Mouse (Mus musculus): ENCODE results near the gene Astn1.

Gene Astn1

GRCm38 (mm10) chr1:158414198-158414597 is 52.1 kb downstream of the Astn1 start:
- no peak for DNase-seq (ENCODE audit: low read depth, low spot score)

DNA sequence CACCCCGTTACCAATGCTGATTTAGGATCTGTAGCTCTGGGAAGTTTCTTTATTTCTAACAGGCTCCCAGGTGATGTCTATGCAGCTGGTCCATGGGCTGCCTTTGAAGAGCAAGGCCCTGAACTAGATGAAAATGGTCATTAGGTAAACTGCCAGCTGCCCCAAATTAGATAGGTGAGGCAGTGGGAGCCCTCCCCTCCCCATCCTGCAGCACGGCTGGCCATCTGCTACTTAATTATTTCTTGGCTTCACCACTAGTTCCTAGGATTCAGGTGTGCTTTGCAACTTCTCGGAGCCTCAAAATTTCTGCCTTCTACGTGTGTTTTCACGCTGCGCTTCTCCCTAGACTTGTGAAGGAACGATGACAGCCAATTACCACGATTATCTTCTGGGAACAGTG is 59.4 kb downstream of the Astn1 start:
- no peak for DNase-seq (ENCODE audit: low read depth, low spot score)

GRCm38 (mm10) chr1:158422739-158423138 is 60.7 kb downstream of the Astn1 start:
- DNase-seq (ENCODE audit: low read depth, low spot score): peak; percentile 61

DNA sequence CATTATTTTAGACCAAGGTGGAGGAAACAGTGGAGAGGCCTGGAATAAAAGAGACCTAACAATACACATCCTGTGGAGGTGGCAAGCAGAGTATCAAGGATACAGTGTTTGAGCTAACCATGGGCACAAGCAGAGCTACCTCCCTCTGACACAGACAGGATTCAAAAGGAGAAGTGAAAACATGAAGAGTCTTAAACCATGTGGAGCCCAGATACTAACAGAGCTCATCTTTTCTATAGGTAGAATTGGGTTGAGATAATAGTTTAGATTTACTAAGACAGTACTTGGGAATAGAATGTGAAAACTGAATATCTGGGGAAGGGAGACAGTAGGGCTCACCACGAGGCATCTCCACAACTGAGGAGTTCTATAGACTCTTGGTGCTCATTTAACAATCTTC is 84.0 kb downstream of the Astn1 start:
- DNase-seq (ENCODE audit: low read depth, low spot score): no peak

- no peak for DNase-seq (ENCODE audit: low read depth, low spot score)
Observed at GRCm38 (mm10) chr1:158447956-158448355, 85.9 kb downstream of the Astn1 start.

GRCm38 (mm10) chr1:158452675-158453074 is 90.6 kb downstream of the Astn1 start:
- DNase-seq (ENCODE audit: low read depth, low spot score): no peak

- no peak for DNase-seq (ENCODE audit: low read depth, low spot score)
Observed at GRCm38 (mm10) chr1:158453587-158453986, 91.5 kb downstream of the Astn1 start.

DNA sequence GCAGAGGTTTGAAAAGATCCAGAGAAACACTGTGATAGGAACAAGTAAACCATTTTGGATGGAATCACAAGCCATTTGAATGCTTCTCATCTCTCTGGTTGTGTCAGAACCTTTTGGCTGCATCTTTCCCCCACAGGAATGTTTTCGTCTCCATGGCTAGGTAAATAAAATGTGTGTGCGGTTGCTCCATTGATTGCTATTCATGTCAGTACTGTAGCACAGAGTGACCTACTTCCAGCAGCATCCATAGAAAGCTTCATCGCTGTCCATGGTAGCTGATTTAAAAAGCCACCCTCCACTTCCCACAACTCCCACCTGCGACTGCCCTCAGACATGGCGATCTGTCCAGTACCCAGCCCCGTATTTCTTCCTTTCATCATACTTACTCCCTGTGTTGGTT is 101.9 kb downstream of the Astn1 start:
- no peak for DNase-seq (ENCODE audit: low read depth, low spot score)

- DNase-seq (ENCODE audit: low read depth, low spot score): no peak
Observed at GRCm38 (mm10) chr1:158465286-158465685, 103.2 kb downstream of the Astn1 start.

DNA sequence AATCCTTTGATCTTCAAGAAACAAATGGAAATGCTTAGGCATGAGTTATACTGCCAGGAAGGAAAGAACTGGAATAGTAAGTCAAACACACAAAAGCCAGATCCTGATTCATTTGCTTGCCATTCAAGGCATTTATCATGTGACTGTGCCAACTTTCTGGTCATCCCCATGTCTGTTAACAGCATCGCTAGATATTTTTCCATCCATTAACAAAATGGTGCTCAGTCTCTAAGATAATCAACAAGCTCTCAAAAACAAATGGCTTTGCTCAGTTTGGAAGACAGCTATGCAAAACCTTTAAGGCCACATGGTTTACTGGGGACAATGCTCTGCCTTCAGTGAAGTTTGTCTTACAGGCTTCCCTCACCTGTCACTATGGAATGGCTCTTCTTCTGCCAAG is 115.8 kb downstream of the Astn1 start:
- DNase-seq (ENCODE audit: low read depth, low spot score): no peak

- DNase-seq (ENCODE audit: low read depth, low spot score): no peak
Observed at GRCm38 (mm10) chr1:158480285-158480684, 118.2 kb downstream of the Astn1 start.

- DNase-seq (ENCODE audit: low read depth, low spot score): no peak
Observed at GRCm38 (mm10) chr1:158483733-158484132, 121.7 kb downstream of the Astn1 start.

GRCm38 (mm10) chr1:158489521-158490021 is 127.5 kb downstream of the Astn1 start:
- peak; percentile 34 for DNase-seq (ENCODE audit: low read depth, low spot score)

DNA sequence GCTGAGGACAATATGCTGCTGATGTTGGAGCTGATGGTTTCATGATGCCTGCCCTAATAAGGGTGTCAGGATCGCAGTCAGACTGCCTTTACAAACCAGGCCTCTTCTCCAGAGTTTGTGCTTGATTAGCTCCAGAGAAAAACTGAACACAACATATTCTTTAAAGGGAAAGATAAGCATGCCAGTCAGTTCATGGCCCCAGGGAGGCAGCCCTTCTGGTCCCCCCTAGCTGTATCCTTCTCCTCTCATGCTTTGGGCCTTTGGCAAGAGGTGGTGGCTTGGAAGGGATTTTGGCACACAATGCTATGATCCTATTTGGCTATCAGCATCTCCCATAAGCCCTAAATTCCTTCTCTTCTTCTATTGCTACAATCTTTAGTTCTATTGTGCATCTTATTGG is 128.1 kb downstream of the Astn1 start:
- DNase-seq (ENCODE audit: low read depth, low spot score): no peak

GRCm38 (mm10) chr1:158493289-158493688 is 131.2 kb downstream of the Astn1 start:
- DNase-seq (ENCODE audit: low read depth, low spot score): no peak

DNA sequence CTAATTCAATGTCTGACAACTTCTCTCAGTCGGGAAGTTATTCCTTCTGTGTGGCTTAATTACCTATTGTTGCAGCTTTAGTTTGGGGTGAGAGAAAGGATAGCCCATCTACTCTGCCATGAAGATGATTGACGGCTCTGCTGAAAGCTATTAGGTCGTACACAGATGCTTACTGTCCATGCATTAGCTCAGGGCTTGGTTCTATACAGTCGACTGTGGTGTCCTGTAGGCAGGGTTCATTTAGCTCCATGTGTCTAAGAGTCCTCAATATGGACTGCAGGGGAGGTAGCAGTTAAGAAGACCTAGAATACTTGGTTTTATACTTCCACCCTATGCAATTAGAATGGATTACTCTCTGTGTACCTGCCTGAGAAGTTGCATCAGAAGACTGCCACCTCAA is 138.1 kb downstream of the Astn1 start:
- no peak for DNase-seq (ENCODE audit: low read depth, low spot score)

DNA sequence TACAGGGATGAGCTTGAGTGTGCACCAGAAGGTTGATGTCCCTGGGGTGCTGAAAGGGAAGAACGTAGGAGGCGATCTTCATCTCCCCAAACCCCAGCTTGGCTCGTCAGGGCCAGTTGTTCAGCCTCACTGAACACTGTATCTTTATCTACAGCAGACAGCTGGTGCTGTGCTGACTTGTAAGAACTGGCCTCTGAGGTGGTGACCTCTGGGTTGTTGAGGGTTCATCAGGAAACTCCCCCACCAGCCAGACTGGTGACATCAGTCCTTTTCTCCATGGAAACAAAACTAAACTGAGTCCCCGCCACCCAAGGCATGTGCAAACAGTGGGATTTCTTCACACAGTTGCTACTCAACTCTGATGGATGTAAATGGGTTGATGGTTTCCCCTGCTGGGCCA is 138.9 kb downstream of the Astn1 start:
- DNase-seq (ENCODE audit: low read depth, low spot score): no peak

GRCm38 (mm10) chr1:158507610-158508009 is 145.5 kb downstream of the Astn1 start:
- DNase-seq (ENCODE audit: low read depth, low spot score): peak; percentile 46

DNA sequence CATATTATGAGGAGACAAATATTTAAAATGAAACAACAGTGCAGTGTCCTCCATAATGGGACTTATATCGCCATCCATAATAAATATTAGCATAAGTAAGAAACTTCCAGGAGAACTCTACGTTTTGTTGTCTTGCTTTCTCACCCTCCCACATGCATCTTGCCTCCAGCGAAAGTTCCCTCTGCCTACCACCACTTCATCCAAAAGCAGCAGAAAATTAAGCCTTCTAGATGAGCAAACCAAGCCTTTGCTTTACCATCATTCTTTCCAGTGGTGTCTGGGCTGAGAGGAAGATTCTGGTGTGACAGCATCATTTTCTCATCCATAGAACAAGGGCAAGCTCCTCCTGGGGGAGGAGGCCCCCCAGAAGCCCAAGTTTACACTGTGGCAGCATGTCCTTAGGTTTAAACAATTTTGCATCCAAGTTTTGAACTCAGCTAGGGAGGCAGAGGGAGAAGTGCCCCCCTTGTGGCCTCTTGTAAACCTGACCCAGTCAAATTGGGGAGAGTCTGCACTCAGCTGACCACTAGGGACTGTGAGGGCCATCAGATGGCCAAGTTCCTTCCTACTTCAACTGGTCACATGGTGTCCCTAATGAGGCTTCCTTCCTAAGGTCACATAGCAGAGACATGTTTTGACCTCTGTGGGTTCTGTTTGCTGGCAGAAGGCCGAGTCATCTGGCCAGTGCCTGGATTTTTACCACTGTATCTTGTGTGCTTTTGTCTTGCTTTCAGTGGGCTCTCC is 147.2 kb downstream of the Astn1 start:
- peak; percentile 36 for DNase-seq (ENCODE audit: low read depth, low spot score)

DNA sequence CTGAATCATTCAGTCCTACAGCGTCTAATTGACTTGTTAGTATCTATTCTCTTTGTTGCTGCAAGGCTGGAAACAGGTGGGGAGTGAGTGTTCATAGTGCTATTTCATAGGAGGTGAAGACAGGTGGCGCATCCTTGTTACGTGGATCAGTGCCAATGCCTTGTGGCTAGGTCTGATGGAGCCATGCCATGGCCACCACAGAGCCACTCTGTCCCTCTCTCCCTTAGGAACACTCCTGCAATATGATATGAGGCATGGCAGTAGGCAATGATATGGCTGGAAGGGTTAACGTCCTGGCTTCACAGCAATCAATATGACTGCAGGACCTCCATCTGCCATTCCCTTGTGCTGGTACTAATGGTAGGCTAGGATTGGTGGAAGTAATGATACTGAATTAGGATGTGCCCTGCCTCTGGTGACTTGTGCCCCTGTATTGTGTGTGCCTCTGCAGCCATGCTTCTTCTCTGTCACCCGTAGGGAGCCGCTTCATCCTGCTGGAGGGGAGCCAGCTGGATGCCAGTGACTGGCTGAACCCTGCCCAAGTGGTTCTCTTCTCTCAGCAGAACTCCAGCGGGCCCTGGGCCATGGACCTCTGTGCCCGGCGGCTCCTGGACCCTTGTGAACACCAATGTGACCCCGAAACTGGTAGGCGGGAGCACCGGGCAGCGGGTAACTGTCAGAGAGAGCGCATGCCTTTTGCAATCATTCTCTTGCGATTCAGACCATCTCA is 148.6 kb downstream of the Astn1 start:
- DNase-seq (ENCODE audit: low read depth, low spot score): no peak

DNA sequence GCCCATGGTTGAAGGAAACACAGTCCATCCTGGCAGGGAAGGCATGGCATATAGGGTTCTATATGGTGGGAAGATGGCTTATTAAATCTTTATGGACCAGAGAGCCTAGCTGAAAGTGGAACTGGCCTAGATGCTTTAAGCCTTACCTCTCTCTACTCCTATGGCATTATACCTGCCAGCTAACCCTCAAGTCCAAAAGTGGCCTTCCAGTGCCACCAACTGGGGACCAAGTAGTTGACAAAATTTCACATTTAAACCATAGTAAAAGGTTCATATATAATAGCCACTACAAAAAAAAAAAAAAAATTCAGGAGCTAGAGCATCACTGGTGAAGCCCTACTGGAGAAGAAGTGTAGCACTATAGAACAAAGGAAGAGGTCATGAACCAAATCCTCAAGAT is 150.0 kb downstream of the Astn1 start:
- no peak for DNase-seq (ENCODE audit: low read depth, low spot score)

GRCm38 (mm10) chr1:158512636-158513035 is 150.6 kb downstream of the Astn1 start:
- peak; percentile 95 for DNase-seq (ENCODE audit: low read depth, low spot score)

- peak; percentile 97 for DNase-seq (ENCODE audit: low read depth, low spot score)
Observed at GRCm38 (mm10) chr1:158513572-158513971, 151.5 kb downstream of the Astn1 start.
